Mouse (Mus musculus): ENCODE results near the gene Cdc20b. TPM values are rescaled to one million over a fixed set of nuclear protein-coding genes. Genes with fewer than 3 reads are reported as not detected.
A peak's percentile ranks its signal among the peaks of the same experiment; 100 is the strongest.

Gene Cdc20b
- polyA plus RNA-seq, 1 experiment from 2014 or later, result 0.31 TPM

DNA sequence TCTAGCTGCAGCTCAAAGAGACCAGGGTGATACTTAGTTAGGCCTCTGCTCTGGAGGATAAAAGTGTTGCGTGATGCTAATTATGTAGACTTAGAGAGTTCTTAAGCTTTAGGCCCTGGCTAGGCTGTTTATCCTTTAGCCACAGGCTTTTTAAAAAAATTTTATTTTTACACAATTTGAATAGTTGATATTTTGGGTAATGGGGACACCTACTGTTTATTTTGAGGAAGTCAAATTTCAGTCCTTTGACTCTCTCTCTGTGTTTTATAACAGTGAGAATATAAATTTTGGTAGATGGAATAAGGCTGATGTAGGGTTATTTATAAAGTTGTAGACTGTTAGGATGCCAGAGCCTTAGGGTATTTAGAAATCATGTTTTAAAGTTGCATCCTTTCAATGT, 104.7 kb downstream of the Cdc20b start:
- no peak overlapping the region for H3K4me3 ChIP-seq
- DNase-seq (ENCODE audit: extremely low spot score, low spot score), result no peak
- no peaks in the 10 kb centered on the region for H3K4me1 ChIP-seq
- 94% methylated on average over 1 of the region's 1 CpGs for WGBS
- H3K36me3 ChIP-seq (replicated peaks), result no peaks in the 10 kb centered on the region
- H3K27me3 ChIP-seq (ENCODE audit: poor library complexity, severe bottlenecking), result no peaks in the 10 kb centered on the region
- H3K9me3 ChIP-seq, result no peaks in the 10 kb centered on the region
- no peak overlapping the region for H3K27ac ChIP-seq

MicroRNA genes within 50 kb of the gene (microRNA counts, 519-probe panel; counts per million panel counts)
- 1,651 counts per million, percentile 67 among the panel's probes with 10 or more counts for microRNA mmu-miR-449a
- microRNA mmu-miR-449b, result 341 counts per million, percentile 65 among the panel's probes with 10 or more counts
- microRNA mmu-miR-449c, result 341 counts per million, percentile 65 among the panel's probes with 10 or more counts

Small RNA genes within 50 kb of the gene (microRNA-seq; reads per million reads assigned to microRNA genes)
- gene Mir449a (490 reads per million, percentile 66 among the genes with 10 or more reads in this experiment), gene Mir449b (2.1 reads per million), gene Mir449c (6.0 reads per million, percentile 15 among the genes with 10 or more reads in this experiment)

Other genes starting within 250 kb of the Cdc20b start
- 15.7 and 16.8 TPM in 2 replicates for gene Plpp1, start 234.3 kb upstream of the Cdc20b start, polyA plus RNA-seq (2016; fragmentation: Nextera tagmentation; extraction: Ambion mirVana)
- gene Mtrex, start 107.7 kb upstream of the Cdc20b start, polyA plus RNA-seq (2016; fragmentation: Nextera tagmentation; extraction: Ambion mirVana), result 99.4 and 104 TPM in 2 replicates
- 29.0 and 30.0 TPM in 2 replicates for gene Dhx29, start 107.7 kb upstream of the Cdc20b start, polyA plus RNA-seq (2016; fragmentation: Nextera tagmentation; extraction: Ambion mirVana)
- 1.9 and 3.0 TPM in 2 replicates for gene Ccno, start 47.3 kb upstream of the Cdc20b start, polyA plus RNA-seq (2016; fragmentation: Nextera tagmentation; extraction: Ambion mirVana)
- 1.3 and 2.0 TPM in 2 replicates for gene Mcidas, start 41.3 kb upstream of the Cdc20b start, polyA plus RNA-seq (2016; fragmentation: Nextera tagmentation; extraction: Ambion mirVana)
- 78.8 and 85.3 TPM in 2 replicates for gene Gpx8, start 11.3 kb downstream of the Cdc20b start, polyA plus RNA-seq (2016; fragmentation: Nextera tagmentation; extraction: Ambion mirVana)
- not detected in 2 replicates for gene Gzma, start 65.9 kb downstream of the Cdc20b start, polyA plus RNA-seq (2016; fragmentation: Nextera tagmentation; extraction: Ambion mirVana)
- 0.77 and 2.2 TPM in 2 replicates for gene Esm1, start 174.5 kb downstream of the Cdc20b start, polyA plus RNA-seq (2016; fragmentation: Nextera tagmentation; extraction: Ambion mirVana)
- not detected in 2 replicates for gene Gzmk, start 190.8 kb downstream of the Cdc20b start, polyA plus RNA-seq (2016; fragmentation: Nextera tagmentation; extraction: Ambion mirVana)